Mouse (Mus musculus): ENCODE data around the gene Mpp6.
A peak's percentile ranks its signal among the peaks of the same experiment; 100 is the strongest.

The Mpp6 gene

DNA sequence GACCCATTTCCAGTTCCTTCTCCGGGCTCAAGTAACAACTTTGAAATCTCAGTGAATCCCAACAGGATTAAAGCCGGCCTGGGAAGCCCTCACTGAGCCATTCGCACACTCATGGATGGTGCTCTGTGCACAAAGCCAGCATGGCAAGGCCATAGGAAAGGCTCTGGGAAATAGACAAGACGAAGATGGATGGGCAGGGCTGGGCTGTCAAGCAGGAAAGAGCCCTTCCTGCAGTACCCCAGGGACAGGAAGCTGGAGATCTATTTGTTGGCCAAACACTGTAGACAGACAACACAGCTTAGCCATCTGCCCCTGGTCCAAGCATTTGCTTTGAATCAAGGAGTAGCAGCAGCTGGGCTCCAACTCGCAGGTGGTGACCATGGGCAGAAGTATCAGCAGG lies 118.1 kb downstream of the Mpp6 start:
- DNase-seq (ENCODE audit: low spot score) = no peak

DNA sequence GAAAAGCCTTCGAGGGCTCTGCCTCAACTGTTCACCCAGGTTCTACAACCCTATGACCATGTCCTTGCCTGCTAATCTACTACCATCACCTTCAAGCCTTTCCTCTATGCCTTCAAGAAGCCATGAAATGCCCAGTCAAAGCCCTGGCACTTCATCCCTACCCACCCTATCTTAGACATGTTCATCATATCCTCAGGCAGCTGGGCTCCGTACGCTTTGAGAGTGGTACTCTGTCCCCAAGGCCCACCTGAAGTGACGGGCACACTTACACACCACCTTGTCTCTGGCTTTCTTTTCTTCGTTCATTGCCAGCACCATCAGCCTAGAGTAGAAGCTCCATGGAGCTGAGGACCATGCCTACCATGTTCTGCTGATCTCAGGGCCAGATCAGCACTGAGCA lies 121.2 kb downstream of the Mpp6 start:
- no peak for DNase-seq (ENCODE audit: low spot score)

DNA sequence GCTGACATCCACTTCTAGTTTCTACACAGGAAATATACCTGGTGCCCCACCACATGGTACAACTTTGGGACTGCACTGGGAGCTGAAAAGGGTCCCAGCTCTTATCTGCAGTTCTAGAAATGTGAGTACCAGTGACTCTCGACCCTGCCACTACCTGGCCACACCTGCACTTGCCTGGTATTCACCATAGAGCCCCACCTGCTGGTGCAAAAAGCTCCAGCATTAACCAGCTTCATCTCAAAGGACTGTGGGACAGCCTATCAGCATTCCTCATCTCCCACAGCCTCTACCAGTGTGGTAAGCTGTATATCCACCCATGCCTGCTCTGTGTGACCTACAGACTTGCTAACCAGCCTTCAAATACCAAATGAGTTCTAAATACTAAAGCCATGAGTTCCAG lies 122.9 kb downstream of the Mpp6 start:
- no peak for DNase-seq (ENCODE audit: low spot score)

GRCm38 (mm10) chr6:50237963-50238362 lies 127.9 kb downstream of the Mpp6 start:
- no peak for DNase-seq (ENCODE audit: low spot score)

DNA sequence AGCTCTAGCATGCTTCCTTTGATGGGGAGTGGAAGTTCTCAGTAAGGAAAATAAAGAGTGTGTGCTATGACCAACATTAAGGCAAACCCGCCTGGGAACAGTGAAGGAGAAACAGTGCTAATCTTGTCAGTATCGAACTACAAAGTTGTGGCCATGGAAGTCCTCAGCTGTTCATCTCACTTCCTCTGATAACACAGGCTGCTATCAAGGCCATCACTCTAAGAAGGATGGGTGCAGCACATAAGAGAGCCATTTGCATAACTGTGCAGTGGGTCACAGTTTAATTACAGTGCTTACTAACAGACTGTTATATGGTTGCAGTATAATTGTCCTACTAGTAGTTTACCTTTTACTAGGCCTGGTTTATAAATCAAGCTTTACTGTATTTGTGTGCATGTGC lies 129.9 kb downstream of the Mpp6 start:
- DNase-seq (ENCODE audit: low spot score) = no peak

DNA sequence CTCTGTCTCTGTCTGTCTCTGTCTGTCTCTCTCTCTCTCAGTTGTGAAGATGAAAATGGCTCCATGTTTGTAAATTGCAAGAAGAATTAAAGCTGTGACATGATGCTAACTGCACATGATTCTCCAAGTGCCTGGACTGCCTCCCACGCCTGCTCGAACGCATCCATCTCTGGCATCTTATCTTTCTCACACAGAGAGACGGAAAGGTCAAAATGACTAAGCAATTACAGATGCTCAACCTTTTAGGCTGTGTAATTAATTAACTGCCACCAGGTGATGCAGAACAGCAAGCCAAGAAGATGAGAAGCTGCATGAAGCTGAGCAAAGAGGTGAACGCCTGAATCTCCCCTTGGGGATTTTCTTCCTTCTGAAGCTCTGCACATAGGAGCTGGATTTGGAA lies 130.4 kb downstream of the Mpp6 start:
- no peak for DNase-seq (ENCODE audit: low spot score)

DNA sequence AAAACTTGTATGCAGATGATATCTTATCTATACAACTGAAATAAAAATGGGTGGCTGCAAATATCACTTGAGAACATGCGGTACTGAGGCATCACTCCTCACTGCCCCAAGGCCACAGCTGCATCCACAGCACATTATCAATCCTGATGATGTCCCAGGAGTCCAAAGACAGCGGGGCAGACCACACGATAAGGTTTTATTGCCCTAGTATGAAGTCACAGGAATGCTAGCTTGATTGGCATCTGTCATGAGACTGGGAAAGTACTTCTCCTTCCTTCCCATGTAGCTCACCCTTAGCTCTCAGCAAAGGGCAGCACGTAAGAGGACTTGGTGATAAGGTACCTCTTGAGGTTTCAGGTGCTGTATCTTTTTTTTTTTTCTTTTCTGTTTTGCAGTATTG lies 134.1 kb downstream of the Mpp6 start:
- DNase-seq (ENCODE audit: low spot score) = no peak

DNA sequence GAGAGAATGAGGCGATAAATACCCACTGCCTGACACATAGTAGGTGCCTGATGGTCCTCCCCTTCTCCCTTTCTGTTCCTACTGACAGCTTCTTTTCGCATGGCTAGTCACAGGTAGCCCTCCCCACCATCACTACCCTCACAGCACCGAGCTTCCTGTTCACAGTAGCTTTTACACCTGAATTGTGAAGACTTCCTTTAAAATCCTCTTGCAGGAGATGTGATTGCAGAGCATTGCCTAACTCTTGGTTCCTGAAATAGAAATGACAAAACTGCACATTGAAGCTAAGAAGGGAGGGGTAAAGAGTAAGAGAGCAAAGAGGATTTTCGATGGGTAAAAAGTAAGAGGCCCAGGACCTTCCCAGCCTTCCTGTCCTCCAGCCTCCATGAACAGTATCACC lies 134.9 kb downstream of the Mpp6 start:
- peak; percentile 15 for DNase-seq (ENCODE audit: low spot score)

DNA sequence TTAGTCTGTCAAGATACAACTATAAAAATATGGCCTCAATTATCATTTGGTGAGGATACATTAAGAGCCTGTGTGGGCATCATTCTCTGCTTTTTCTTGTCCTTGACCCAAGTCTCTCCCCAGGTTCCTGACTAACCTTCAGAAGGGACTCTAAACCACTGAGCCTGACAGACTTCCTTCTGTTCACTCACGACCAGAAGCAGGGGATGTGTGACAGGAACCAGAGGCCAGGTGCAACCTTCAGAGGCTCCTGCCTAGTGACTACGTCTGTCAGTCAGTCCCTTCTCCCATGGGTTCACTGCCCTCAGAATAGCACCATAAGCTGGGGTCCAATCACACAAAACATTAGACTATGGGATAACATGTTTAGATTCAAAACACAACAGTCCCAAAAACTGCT lies 137.3 kb downstream of the Mpp6 start:
- no peak for DNase-seq (ENCODE audit: low spot score)

GRCm38 (mm10) chr6:50247791-50248190 lies 137.8 kb downstream of the Mpp6 start:
- DNase-seq (ENCODE audit: low spot score) = no peak

All from T-cell, adult 2 months (primary cell).